Mouse (Mus musculus): ENCODE measurements around the gene Bcl11a. TPM values are rescaled to one million over a fixed set of nuclear protein-coding genes. Genes with fewer than 3 reads are reported as not detected.
"Not testable (repeated sequence)": the region's sequence is repeated elsewhere in the genome, so short reads cannot be mapped to it uniquely, and the experiment has no call there.

Bcl11a gene
- polyA plus RNA-seq, 1 experiment from 2014 or later = 71.9 TPM

DNA sequence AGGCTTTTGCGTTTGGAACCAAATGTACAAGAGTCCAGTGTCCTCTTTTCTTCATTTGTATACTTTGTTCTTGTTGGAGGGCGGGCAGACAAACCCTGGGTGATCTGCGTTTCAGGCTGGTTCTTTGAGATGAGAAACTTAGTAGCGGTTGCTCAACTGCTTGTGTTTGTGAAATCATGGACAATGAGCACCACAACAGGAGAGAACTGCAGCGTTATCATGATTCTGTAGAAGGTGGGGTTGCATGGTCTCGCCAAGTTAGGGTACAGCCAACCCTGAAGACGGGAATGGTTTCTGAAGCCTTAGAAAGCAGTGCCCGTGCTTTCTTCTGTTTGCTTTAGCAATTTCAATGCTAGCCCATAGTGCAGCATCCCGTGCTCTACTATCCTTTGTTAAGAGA, 43.3 kb downstream of the Bcl11a start:
- no peak for DNase-seq (ENCODE audit: low spot score)
- Histone ChIP-seq H3K4me3 (ENCODE audit: low read depth, low read length) (no peak overlapping the region), H3K4me1 (ENCODE audit: control insufficient read depth, insufficient read depth, low read length) (no peaks in the 10 kb centered on the region), H3K27me3 (ENCODE audit: control insufficient read depth, insufficient read depth, low read length) (no peaks in the 10 kb centered on the region), H3K4me2 (ENCODE audit: low read depth, low read length) (no peak overlapping the region), H3K9me3 (replicated peaks; ENCODE audit: control insufficient read depth, low read length) (no peaks in the 10 kb centered on the region), H3K36me3 (replicated peaks; ENCODE audit: control insufficient read depth, insufficient read depth, low read depth, low read length) (no peaks in the 10 kb centered on the region; the same call in 1 of the 2 replicates), H3K27ac (replicated peaks; ENCODE audit: low read depth, low read length) (no peak overlapping the region), H3K9ac (replicated peaks; ENCODE audit: low read length) (no peak overlapping the region)
- no peak for ATAC-seq (replicated peaks; ENCODE audit: insufficient number of reproducible peaks, low FRiP score, low TSS enrichment, low read depth)
- 89% methylated on average over 9 of the region's 9 CpGs for WGBS

DNA sequence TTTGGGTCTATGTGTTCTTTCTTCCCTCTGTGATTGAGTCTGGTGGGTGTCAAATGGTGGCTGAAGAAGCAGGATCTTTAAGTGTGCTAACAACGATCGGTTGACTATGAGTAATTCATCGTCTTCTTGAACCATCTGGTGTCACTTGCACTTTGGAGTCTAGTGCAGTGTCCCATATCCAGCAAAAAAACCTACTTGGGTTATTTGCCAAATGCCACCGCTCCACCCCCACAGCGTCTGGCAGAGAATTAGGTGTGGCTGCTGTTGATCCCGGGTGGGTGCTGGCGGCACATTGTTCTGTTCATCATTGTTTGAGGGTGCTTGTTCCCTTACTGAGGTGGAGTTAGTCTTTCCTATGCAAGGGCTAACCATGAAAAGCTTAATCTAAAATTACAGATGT, 45.0 kb downstream of the Bcl11a start:
- no peak overlapping the region for H3K9ac ChIP-seq (replicated peaks; ENCODE audit: low read length)
- 93% methylated on average over 7 of the region's 7 CpGs for WGBS
- no peak overlapping the region for H3K27ac ChIP-seq (replicated peaks; ENCODE audit: low read depth, low read length)
- H3K36me3 ChIP-seq (replicated peaks; ENCODE audit: control insufficient read depth, insufficient read depth, low read depth, low read length) = no peaks in the 10 kb centered on the region
- H3K4me3 ChIP-seq (ENCODE audit: low read depth, low read length) = no peak overlapping the region
- no peak for DNase-seq (ENCODE audit: low spot score)
- H3K27me3 ChIP-seq (ENCODE audit: control insufficient read depth, insufficient read depth, low read length) = no peaks in the 10 kb centered on the region
- no peaks in the 10 kb centered on the region for H3K9me3 ChIP-seq (replicated peaks; ENCODE audit: control insufficient read depth, low read length)
- no peak overlapping the region for H3K4me2 ChIP-seq (ENCODE audit: low read depth, low read length)
- no peak for ATAC-seq (replicated peaks; ENCODE audit: insufficient number of reproducible peaks, low FRiP score, low TSS enrichment, low read depth)
- H3K4me1 ChIP-seq (ENCODE audit: control insufficient read depth, insufficient read depth, low read length) = no peaks in the 10 kb centered on the region

DNA sequence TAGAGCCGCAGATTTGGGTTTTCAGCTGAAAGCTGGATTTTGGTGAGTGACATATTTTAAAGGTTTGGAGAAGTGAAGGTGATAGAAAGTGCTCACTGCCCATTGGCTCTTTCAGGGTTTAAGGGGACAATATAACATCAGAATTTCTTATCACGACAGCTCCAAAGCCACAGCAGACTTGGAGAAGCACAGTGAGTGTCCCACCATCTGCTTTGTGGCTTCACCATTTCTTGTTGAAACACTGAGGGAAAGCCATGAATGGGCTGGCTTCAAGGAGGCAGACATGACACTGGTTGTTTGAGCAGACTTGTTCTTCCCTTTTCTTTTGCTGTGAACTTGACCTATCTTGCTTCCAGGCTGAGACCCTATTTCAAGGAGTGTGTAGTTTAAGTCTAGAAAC, 46.1 kb downstream of the Bcl11a start:
- no peak overlapping the region for H3K4me3 ChIP-seq (ENCODE audit: low read depth, low read length)
- no peaks in the 10 kb centered on the region for H3K27me3 ChIP-seq (ENCODE audit: control insufficient read depth, insufficient read depth, low read length)
- H3K27ac ChIP-seq (replicated peaks; ENCODE audit: low read depth, low read length) = no peak overlapping the region
- ATAC-seq (replicated peaks; ENCODE audit: insufficient number of reproducible peaks, low FRiP score, low TSS enrichment, low read depth) (no peak), DNase-seq (ENCODE audit: low spot score) (no peak)
- H3K4me2 ChIP-seq (ENCODE audit: low read depth, low read length) = no peak overlapping the region
- WGBS = 84% methylated on average over 2 of the region's 2 CpGs
- H3K9ac ChIP-seq (replicated peaks; ENCODE audit: low read length) = no peak overlapping the region
- no peaks in the 10 kb centered on the region for H3K36me3 ChIP-seq (replicated peaks; ENCODE audit: control insufficient read depth, insufficient read depth, low read depth, low read length)
- no peaks in the 10 kb centered on the region for H3K9me3 ChIP-seq (replicated peaks; ENCODE audit: control insufficient read depth, low read length)
- H3K4me1 ChIP-seq (ENCODE audit: control insufficient read depth, insufficient read depth, low read length) = no peaks in the 10 kb centered on the region

DNA sequence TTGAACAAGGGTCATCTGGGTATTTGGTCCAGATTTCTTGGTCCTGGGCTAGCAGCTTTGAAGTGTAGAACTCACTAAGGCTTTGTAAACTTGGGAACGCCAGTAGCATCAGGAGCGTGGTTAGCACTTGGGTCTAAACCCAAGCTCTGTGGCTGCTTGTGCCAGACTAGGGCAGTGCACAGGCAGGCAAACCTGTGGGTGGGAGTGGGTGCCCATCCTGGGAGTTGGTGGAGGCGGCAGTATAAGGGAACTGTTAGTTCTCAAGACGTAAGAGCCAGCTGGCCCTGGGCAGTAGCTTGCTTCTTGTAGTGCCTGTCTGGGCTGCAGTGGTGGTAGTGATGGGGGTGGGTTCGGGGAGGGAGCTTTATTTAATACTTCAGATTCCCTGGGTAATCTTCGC, 47.2 kb downstream of the Bcl11a start:
- WGBS = 81% methylated on average over 6 of the region's 6 CpGs
- Histone ChIP-seq H3K9ac (replicated peaks; ENCODE audit: low read length) (no peak overlapping the region), H3K4me3 (ENCODE audit: low read depth, low read length) (no peak overlapping the region), H3K4me2 (ENCODE audit: low read depth, low read length) (no peak overlapping the region), H3K9me3 (replicated peaks; ENCODE audit: control insufficient read depth, low read length) (no peaks in the 10 kb centered on the region), H3K27me3 (ENCODE audit: control insufficient read depth, insufficient read depth, low read length) (no peaks in the 10 kb centered on the region), H3K36me3 (replicated peaks; ENCODE audit: control insufficient read depth, insufficient read depth, low read depth, low read length) (no peaks in the 10 kb centered on the region), H3K4me1 (ENCODE audit: control insufficient read depth, insufficient read depth, low read length) (no peaks in the 10 kb centered on the region), H3K27ac (replicated peaks; ENCODE audit: low read depth, low read length) (no peak overlapping the region)
- DNase-seq (ENCODE audit: low spot score) = no peak
- ATAC-seq (replicated peaks; ENCODE audit: insufficient number of reproducible peaks, low FRiP score, low TSS enrichment, low read depth) = no peak

DNA sequence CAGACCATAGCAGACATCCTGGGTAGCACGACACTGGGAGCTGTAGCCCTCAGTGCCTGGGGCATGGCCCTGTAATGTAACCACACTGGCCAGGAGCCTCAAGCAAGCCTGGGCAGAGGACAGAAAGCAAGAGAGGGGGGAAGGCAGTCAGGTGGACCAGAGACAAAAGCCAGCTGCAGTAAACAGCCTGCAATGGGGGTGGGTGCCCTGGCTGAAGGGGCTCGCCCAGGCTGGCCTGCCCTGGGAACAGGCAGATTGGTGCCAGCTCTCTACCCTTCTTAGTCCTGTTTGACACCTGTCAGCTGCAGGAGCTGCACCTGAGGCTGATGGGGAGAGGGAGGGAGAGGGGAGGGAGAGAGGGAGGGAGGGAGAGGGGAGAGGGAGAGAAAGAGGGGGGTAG, 50.1 kb downstream of the Bcl11a start:
- no peak overlapping the region for H3K27ac ChIP-seq (replicated peaks; ENCODE audit: low read depth, low read length)
- H3K4me1 ChIP-seq (ENCODE audit: control insufficient read depth, insufficient read depth, low read length) = no peaks in the 10 kb centered on the region; the same call in 1 of the 2 replicates
- DNase-seq (ENCODE audit: low spot score) (no peak), ATAC-seq (replicated peaks; ENCODE audit: insufficient number of reproducible peaks, low FRiP score, low TSS enrichment, low read depth) (no peak)
- no peaks in the 10 kb centered on the region for H3K9me3 ChIP-seq (replicated peaks; ENCODE audit: control insufficient read depth, low read length)
- H3K27me3 ChIP-seq (ENCODE audit: control insufficient read depth, insufficient read depth, low read length) = no peaks in the 10 kb centered on the region
- H3K9ac ChIP-seq (replicated peaks; ENCODE audit: low read length) = no peak overlapping the region
- H3K4me2 ChIP-seq (ENCODE audit: low read depth, low read length) = no peak overlapping the region
- no peak overlapping the region for H3K4me3 ChIP-seq (ENCODE audit: low read depth, low read length)
- WGBS = 50% methylated on average over 2 of the region's 2 CpGs
- H3K36me3 ChIP-seq (replicated peaks; ENCODE audit: control insufficient read depth, insufficient read depth, low read depth, low read length) = no peaks in the 10 kb centered on the region; the same call in 1 of the 2 replicates

DNA sequence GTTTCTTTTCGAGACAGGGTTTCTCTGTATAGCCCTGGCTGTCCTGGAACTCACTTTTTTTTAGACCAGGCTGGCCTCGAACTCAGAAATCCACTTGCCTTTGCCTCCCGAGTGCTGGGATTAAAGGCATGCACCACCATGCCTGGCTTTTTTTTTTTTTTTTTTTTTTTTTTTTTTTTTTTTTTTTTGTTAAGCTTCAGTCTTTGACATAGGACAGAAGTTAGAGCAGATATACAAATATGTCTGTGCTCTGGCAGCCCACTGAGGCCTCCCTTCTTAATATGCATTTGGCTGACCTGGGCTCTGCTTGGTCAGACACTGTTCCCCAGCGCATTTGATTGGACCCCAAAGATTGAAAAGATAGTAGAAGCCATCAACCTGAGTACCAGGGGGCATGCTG, 51.0 kb downstream of the Bcl11a start:
- not testable (repeated sequence) for ATAC-seq (replicated peaks; ENCODE audit: insufficient number of reproducible peaks, low FRiP score, low TSS enrichment, low read depth); H3K9me3 ChIP-seq (replicated peaks; ENCODE audit: control insufficient read depth, low read length); H3K4me2 ChIP-seq (ENCODE audit: low read depth, low read length); H3K4me1 ChIP-seq (ENCODE audit: control insufficient read depth, insufficient read depth, low read length); H3K4me3 ChIP-seq (ENCODE audit: low read depth, low read length); H3K36me3 ChIP-seq (replicated peaks; ENCODE audit: control insufficient read depth, insufficient read depth, low read depth, low read length); H3K27me3 ChIP-seq (ENCODE audit: control insufficient read depth, insufficient read depth, low read length); DNase-seq (ENCODE audit: low spot score); H3K9ac ChIP-seq (replicated peaks; ENCODE audit: low read length); H3K27ac ChIP-seq (replicated peaks; ENCODE audit: low read depth, low read length)
- WGBS = 79% methylated on average over 4 of the region's 4 CpGs

DNA sequence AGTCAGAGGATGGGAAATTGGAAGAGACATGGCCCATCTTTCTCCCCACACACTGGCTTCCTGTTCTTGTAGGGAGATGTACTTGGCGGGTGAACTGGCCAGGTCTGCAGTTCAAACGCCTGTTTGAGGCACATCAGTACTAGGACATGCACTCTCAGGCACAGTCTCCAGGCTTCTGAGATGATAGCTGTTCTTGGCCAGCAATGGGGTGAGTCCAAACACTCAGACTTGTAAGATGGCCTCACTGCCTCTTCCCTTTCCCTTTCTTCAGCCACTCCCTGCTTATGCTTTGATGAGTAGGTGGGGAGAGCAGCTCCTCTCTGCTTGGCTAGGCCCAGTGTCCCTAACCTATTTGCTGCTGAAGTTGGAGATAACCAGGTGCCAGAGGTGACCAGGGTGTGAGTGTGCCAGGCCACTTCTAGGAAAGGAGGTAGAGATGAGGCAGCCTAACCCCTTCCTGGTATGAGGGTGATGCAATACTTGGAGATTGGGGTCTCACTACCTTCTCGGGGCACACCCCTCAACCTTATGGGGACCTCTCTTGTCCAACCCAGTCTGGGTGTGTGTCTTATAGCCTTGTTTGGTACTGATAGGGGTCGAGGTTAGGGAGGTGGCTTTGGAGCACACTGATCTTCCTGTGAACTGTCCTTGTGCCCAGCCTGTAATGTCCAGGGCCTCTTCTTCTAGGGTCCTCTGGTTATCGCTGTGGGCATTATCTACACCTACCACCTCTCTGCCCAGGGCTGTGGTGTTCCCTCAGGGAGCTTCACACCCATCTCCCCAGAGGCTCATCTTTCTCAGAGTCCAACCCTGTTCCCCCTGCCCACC, 51.7 kb downstream of the Bcl11a start:
- Histone ChIP-seq H3K4me1 (ENCODE audit: control insufficient read depth, insufficient read depth, low read length) (no peaks in the 10 kb centered on the region; the same call in 1 of the 2 replicates), H3K4me2 (ENCODE audit: low read depth, low read length) (no peak overlapping the region), H3K9ac (replicated peaks; ENCODE audit: low read length) (no peak overlapping the region), H3K27ac (replicated peaks; ENCODE audit: low read depth, low read length) (no peak overlapping the region), H3K4me3 (ENCODE audit: low read depth, low read length) (no peak overlapping the region), H3K36me3 (replicated peaks; ENCODE audit: control insufficient read depth, insufficient read depth, low read depth, low read length) (no peaks in the 10 kb centered on the region; the same call in 1 of the 2 replicates), H3K9me3 (replicated peaks; ENCODE audit: control insufficient read depth, low read length) (no peaks in the 10 kb centered on the region), H3K27me3 (ENCODE audit: control insufficient read depth, insufficient read depth, low read length) (no peaks in the 10 kb centered on the region)
- no peak for ATAC-seq (replicated peaks; ENCODE audit: insufficient number of reproducible peaks, low FRiP score, low TSS enrichment, low read depth)
- no peak for DNase-seq (ENCODE audit: low spot score)
- WGBS = 86% methylated on average over 5 of the region's 5 CpGs

DNA sequence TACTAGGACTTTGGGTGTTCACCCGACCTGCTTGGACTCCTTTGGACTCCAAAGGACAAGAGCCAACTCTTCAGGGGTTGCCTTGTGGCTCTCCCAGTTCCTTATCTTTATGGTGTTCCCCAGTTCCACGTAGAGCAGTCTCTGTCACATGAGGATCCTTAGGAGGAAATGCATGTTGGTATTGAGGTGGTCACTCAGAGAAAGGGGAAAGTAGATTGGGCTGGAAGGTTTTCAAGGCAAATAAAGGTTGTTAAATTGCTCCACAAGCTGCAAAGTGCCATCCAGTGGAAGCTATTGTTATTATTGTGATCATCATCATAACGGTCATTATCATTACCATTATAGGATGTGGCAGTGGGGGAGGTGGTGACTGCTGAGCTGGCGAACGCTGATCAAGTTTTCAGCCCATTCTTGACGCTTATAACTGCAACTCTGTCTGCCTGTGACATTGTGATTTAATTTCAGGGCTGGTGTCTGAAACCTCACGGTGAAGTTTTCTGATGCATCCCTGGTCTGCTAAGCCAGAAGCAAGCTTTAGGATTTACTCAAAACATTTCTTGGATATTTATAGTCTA, 52.4 kb downstream of the Bcl11a start:
- no peak for DNase-seq (ENCODE audit: low spot score)
- Histone ChIP-seq H3K9me3 (replicated peaks; ENCODE audit: control insufficient read depth, low read length) (no peaks in the 10 kb centered on the region), H3K27ac (replicated peaks; ENCODE audit: low read depth, low read length) (no peak overlapping the region), H3K4me1 (ENCODE audit: control insufficient read depth, insufficient read depth, low read length) (no peaks in the 10 kb centered on the region; the same call in 1 of the 2 replicates), H3K36me3 (replicated peaks; ENCODE audit: control insufficient read depth, insufficient read depth, low read depth, low read length) (no peaks in the 10 kb centered on the region; the same call in 1 of the 2 replicates), H3K27me3 (ENCODE audit: control insufficient read depth, insufficient read depth, low read length) (no peaks in the 10 kb centered on the region), H3K4me3 (ENCODE audit: low read depth, low read length) (no peak overlapping the region), H3K4me2 (ENCODE audit: low read depth, low read length) (no peak overlapping the region), H3K9ac (replicated peaks; ENCODE audit: low read length) (no peak overlapping the region)
- WGBS = 81% methylated on average over 7 of the region's 7 CpGs
- ATAC-seq (replicated peaks; ENCODE audit: insufficient number of reproducible peaks, low FRiP score, low TSS enrichment, low read depth) = no peak
